Mouse (Mus musculus): ENCODE results near the gene Olfr251. TPM values are rescaled to one million over a fixed set of nuclear protein-coding genes. Genes with fewer than 3 reads are reported as not detected.
"Not testable (repeated sequence)": the region's sequence is repeated elsewhere in the genome, so short reads cannot be mapped to it uniquely, and the experiment has no call there.

The Olfr251 gene
- not detected in 2 replicates for total RNA-seq (2021)
- long read RNA-seq: 0 reads

GRCm38 (mm10) chr9:38376786-38377185 is at the start of gene Olfr251:
Gene Olfr251 (plus strand): TSS chr9:38377086.
- DNase-seq: no peak

- no peak for DNase-seq
Measured at GRCm38 (mm10) chr9:38328760-38329159, 48.1 kb upstream of the Olfr251 start, which contains the start of gene Olfr25. Gene Olfr25 (plus strand): TSS chr9:38329060.

- no peak for DNase-seq
Measured at GRCm38 (mm10) chr9:38348111-38348510, 28.8 kb upstream of the Olfr251 start, which contains the start of gene Olfr898. Gene Olfr898 (plus strand): TSS chr9:38348411.

- no peak for DNase-seq
Measured at GRCm38 (mm10) chr9:38366596-38366995, 10.3 kb upstream of the Olfr251 start, which contains the start of gene Olfr250. Gene Olfr250 (plus strand): TSS chr9:38366896.

GRCm38 (mm10) chr9:38401398-38401797 is 24.5 kb downstream of the Olfr251 start, which contains the start of gene Olfr147:
Gene Olfr147 (plus strand): TSS chr9:38401698.
- DNase-seq: no peak

- DNase-seq: not testable (repeated sequence)
Measured at GRCm38 (mm10) chr9:38407502-38407901, 30.6 kb downstream of the Olfr251 start.

- DNase-seq: not testable (repeated sequence)
Measured at GRCm38 (mm10) chr9:38413502-38413901, 36.6 kb downstream of the Olfr251 start.

- DNase-seq: no peak
Measured at GRCm38 (mm10) chr9:38423801-38424200, 46.9 kb downstream of the Olfr251 start.

GRCm38 (mm10) chr9:38427026-38427425 is 50.1 kb downstream of the Olfr251 start:
- DNase-seq: no peak

- DNase-seq: no peak
Measured at GRCm38 (mm10) chr9:38429155-38429554, 52.3 kb downstream of the Olfr251 start, which contains the start of gene Olfr901. Gene Olfr901 (plus strand): TSS chr9:38429455.

Other genes with a start within 250 kb of the Olfr251 start
- not detected in 2 replicates for gene Olfr890, start 234.6 kb upstream of the Olfr251 start, total RNA-seq (2021)
- not detected in 2 replicates for gene Olfr891, start 196.3 kb upstream of the Olfr251 start, total RNA-seq (2021)
- gene Olfr893, start 168.7 kb upstream of the Olfr251 start, total RNA-seq (2021): not detected in 2 replicates
- gene Olfr894, start 159.0 kb upstream of the Olfr251 start, total RNA-seq (2021): not detected in 2 replicates
- gene Olfr143, start 124.3 kb upstream of the Olfr251 start, total RNA-seq (2021): not detected in 2 replicates
- not detected in 2 replicates for gene Olfr895, start 109.2 kb upstream of the Olfr251 start, total RNA-seq (2021)
- gene Olfr896-ps1, start 86.0 kb upstream of the Olfr251 start, total RNA-seq (2021): not detected in 2 replicates
- not detected in 2 replicates for gene Olfr25, start 48.0 kb upstream of the Olfr251 start, total RNA-seq (2021)
- not detected in 2 replicates for gene Olfr898, start 28.7 kb upstream of the Olfr251 start, total RNA-seq (2021)
- not detected in 2 replicates for gene Olfr250, start 10.2 kb upstream of the Olfr251 start, total RNA-seq (2021)
- not detected in 2 replicates for gene Olfr147, start 24.6 kb downstream of the Olfr251 start, total RNA-seq (2021)
- gene Olfr901, start 52.4 kb downstream of the Olfr251 start, total RNA-seq (2021): not detected in 2 replicates
- gene Olfr902, start 70.6 kb downstream of the Olfr251 start, total RNA-seq (2021): not detected in 2 replicates
- not detected in 2 replicates for gene Olfr904, start 86.1 kb downstream of the Olfr251 start, total RNA-seq (2021)
- gene Olfr905, start 94.0 kb downstream of the Olfr251 start, total RNA-seq (2021): not detected in 2 replicates
- gene Olfr906, start 110.0 kb downstream of the Olfr251 start, total RNA-seq (2021): not detected in 2 replicates
- gene Olfr907, start 118.7 kb downstream of the Olfr251 start, total RNA-seq (2021): not detected in 2 replicates
- gene Olfr911-ps1, start 144.5 kb downstream of the Olfr251 start, total RNA-seq (2021): not detected in 2 replicates
- gene Olfr910, start 160.8 kb downstream of the Olfr251 start, total RNA-seq (2021): not detected in 2 replicates
- not detected in 2 replicates for gene Olfr912, start 203.1 kb downstream of the Olfr251 start, total RNA-seq (2021)
- gene Olfr913, start 215.7 kb downstream of the Olfr251 start, total RNA-seq (2021): not detected in 2 replicates
- not detected in 2 replicates for gene Olfr914, start 228.0 kb downstream of the Olfr251 start, total RNA-seq (2021)